Mouse (Mus musculus) gastrocnemius, adult 18-20 months (tissue): Measurements from ENCODE around the gene Vdr. TPM values are rescaled to one million over a fixed set of nuclear protein-coding genes. Genes with fewer than 3 reads are reported as not detected.

ENCODE experiments used
- DNase-seq: peaks from one replicate; pipeline ENCODE4 v3.0.0; 2021; ENCODE audit warnings: low spot score
- total RNA-seq, 2 experiments: library from RNA; stranded (reverse); gene quantifications; 2 replicates each; pipeline ENCODE4 v1.2.3; 2021

Gene Vdr
- total RNA-seq, 2 experiments from 2014 or later = 0.09 TPM

DNA sequence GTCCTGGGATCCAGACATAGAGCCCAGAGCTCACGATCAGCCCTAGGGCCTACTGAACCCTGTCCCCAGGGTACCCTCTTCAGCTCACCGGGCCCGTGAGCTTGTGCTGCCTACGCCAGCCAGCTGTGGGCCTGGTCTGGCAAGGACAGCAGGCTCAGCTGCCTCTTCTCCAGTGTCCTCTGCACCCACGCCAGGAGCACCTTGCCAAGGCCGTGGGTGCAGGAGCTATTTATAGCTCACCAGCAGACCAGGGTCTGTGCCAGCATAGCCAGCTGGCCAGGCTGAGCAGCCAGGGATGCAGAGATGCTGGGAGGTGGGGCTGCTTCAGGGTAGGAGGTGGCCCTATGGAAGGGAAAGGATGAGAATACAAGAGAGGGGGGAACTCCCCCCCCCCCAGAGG, 98.3 kb downstream of the Vdr start:
- peak; percentile 89 for DNase-seq

DNA sequence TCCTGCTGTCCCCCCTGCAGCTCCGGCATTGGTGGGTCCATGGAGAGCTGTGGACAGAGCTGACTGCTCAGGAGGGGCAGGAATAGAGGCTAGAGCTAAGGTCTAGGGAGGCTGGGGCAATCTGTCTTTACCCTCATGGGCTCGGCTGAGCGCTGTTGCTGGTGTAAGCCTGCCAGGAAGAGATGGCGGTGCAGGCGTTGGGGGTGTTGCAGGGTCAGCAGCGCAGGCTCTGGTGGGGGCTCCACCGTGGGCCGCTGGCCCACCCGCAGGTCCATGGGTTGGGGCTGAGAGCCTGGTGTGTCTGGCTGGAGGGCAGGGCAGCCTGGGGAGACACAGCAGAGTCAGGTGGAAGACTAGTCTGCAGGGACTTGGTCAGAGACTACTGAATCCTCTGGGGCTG, 99.1 kb downstream of the Vdr start:
- DNase-seq = no peak

DNA sequence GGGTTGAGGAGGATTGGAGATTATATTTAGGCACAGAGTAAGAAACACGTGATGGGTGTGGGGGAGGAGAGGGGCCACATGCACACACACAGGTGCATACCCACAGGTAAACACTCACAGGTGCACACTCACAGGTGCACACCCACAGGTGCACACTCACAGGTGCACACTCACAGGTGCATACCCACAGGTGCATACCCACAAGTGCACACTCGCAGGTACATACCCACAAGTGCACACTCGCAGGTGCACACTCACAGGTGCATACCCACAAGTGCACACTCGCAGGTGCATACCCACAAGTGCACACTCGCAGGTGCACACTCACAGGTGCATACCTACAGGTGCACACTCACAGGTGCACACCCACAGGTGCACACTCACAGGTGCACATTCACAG, 100.0 kb downstream of the Vdr start:
- no peak for DNase-seq

DNA sequence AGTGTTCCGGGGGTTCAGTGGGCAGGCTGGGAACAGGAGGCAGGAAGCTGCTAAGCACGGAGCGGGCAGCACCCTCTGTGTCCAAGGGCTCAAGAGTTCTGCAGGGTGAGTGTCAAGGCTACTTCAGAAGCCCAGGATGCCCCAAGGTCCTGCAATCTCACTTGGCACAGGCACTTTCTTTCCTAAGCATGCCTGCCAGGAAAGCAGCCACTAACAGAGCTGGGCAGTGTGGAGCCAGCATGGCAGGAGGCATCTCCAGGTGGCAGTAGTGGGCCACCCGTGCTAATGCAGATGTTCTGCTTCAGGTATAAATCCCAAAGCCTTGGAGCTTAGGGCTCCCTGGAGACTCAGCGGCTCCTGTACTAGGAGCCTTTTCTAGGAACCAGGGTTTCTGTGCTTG, 100.5 kb downstream of the Vdr start:
- DNase-seq = no peak

DNA sequence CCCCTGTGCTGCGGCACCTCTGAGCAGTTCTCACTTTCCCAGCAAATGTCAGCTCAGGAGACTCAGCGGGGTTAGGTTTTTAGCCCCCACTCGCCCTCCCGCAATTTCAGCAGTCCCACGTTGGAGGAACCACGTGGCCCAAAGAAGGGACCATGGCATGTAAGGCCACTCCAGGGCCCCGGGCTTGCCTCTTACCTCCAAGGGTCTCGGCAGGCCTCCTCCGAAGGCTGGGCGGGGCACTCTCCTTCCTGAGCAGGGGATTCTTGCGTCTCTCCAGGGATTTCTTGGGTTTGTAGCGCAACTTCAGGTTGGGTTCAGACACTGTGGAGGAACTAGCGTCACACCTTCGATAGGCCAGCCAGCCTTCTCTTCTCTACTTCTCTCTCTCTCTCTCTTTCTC, 101.2 kb downstream of the Vdr start:
- DNase-seq = no peak

DNA sequence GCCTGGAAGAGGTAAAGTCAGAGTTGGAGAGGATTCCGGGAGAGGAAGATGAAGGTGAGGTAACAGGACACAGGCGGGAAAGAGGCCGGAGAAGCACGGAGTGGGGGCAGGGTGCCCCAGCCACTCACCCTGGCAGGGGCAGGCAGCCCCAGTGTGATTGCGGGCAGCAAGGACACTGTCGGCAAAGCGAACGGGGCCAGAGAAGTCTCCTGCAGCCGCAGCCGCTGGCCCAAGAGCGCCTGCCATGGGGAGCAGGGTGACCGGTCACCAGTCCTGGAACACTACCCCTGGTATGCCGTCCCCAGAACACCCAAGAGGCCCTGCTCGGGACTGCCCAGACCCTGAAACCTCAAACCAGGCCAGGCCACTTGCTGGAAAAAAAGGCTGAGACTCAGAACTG, 101.9 kb downstream of the Vdr start:
- no peak for DNase-seq

DNA sequence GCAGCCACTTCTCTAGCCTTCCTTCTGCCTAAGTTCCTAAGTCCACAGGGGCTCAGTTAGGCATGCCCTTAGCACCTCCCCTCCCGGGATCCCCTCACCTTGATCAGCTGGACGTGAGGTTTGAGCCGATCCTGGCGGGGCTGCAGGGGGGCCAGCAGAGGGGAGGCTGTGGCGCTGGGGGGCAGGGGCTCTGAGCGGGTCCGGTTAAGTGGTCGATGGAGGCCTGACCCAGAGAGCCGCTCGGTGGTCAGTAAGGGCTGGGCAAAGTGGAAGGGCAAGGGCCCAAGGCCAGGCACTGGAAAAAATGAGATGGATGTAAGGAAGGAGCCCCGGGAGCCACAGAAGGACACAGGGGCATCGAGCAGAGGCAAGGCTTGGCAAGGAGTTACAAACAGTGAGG, 102.6 kb downstream of the Vdr start:
- no peak for DNase-seq

Other genes with a start within 250 kb of the Vdr start
- 10 to 100 TPM; 12.0 to 14.0 TPM for gene Rpap3, start 204.8 kb downstream of the Vdr start, total RNA-seq
- gene Endou, start 179.3 kb downstream of the Vdr start, total RNA-seq = under 1 TPM; 0.34 to 0.45 TPM
- gene Rapgef3, start 142.7 kb downstream of the Vdr start, total RNA-seq = 1 to 10 TPM; 6.6 to 9.0 TPM
- 10 to 100 TPM; 45.0 to 48.7 TPM for gene Slc48a1, start 132.1 kb downstream of the Vdr start, total RNA-seq
- 10 to 100 TPM in 1 of 2 experiments, 1 to 10 TPM in 1; 6.2 to 10.3 TPM for gene Hdac7, start 66.1 kb downstream of the Vdr start, total RNA-seq
- gene Tmem106c, start 53.6 kb upstream of the Vdr start, total RNA-seq = 1 to 10 TPM; 5.8 to 7.4 TPM
- gene Col2a1, start 94.1 kb upstream of the Vdr start, total RNA-seq = under 1 TPM; 0.19 to 0.37 TPM
- 1,000 to 10,000 TPM; 2,870 to 2,899 TPM for gene Pfkm, start 182.0 kb upstream of the Vdr start, total RNA-seq
- 1 to 10 TPM; 6.1 to 6.3 TPM for gene Senp1, start 183.1 kb upstream of the Vdr start, total RNA-seq